Mouse (Mus musculus): ENCODE measurements around the gene Klhl24. TPM values are rescaled to one million over a fixed set of nuclear protein-coding genes. Genes with fewer than 3 reads are reported as not detected.
"Not testable (repeated sequence)": the region's sequence is repeated elsewhere in the genome, so short reads cannot be mapped to it uniquely, and the experiment has no call there.

The Klhl24 gene
- polyA plus RNA-seq, 1 experiment from 2014 or later, result 69.5 TPM

DNA sequence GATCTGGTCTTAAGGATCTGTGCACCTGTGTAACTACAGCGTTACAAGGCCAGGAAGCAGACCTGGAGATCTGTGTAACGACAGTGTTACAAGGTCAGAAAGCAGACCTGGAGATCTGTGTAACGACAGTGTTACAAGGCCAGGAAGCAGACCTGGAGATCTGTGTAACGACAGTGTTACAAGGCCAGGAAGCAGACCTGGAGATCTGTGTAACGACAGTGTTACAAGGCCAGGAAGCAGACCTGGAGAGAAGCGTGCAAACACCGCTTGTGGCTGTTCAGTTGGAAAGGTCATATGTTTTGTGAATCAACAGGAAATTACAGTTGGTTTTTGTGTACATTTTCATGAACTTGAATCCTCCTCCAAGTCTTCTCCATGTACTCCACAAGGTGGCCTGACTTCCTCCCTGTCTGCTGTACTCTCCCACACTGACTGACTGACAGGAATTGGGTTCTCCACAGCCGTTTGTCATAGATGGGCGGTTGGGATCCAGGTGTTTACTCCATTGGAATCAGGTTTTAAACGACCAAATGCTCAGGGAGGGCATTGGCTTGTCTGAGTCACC, 29.1 kb downstream of the Klhl24 start:
- not testable (repeated sequence) for H3K4me1 ChIP-seq (replicated peaks; ENCODE audit: control insufficient read depth, insufficient read depth, low read length)
- WGBS, result 85% methylated on average over 10 of the region's 10 CpGs

DNA sequence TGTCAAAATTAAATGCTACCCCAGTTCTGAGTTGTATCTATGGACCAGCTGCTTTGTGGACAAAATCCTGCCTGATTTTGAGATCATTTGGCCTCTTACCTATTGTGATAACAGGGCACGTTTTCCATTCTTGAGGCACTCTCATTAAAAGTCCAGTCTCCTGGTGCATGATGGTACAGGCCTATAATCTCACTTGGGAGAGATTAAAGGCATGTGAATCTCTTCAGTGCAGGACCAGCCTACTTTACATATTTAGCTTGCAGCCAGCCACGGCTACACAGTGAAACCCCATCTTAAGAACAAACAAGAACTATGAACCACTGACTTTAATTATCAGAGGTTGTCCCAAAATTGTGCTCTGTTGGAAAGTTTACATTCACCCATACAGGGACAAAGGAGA, 33.1 kb downstream of the Klhl24 start:
- no peak overlapping the region for H3K4me3 ChIP-seq (replicated peaks; ENCODE audit: low read length)
- H3K9me3 ChIP-seq (ENCODE audit: control insufficient read depth, low read length), result no peaks in the 10 kb centered on the region
- no peak overlapping the region for H3K27ac ChIP-seq (ENCODE audit: low read length)
- H3K9ac ChIP-seq (replicated peaks; ENCODE audit: low read depth, low read length), result no peak overlapping the region
- H3K27me3 ChIP-seq (replicated peaks; ENCODE audit: control insufficient read depth, insufficient read depth, low read length), result no peaks in the 10 kb centered on the region
- ATAC-seq, result no peak
- H3K4me1 ChIP-seq (replicated peaks; ENCODE audit: control insufficient read depth, insufficient read depth, low read length), result no peaks in the 10 kb centered on the region
- no peak overlapping the region for H3K4me2 ChIP-seq (ENCODE audit: low read length)
- H3K36me3 ChIP-seq (ENCODE audit: control insufficient read depth, insufficient read depth), result peaks cover 8% of the 10 kb centered on the region
- WGBS, result 33% methylated on average over 2 of the region's 2 CpGs

More for the DNA sequence above, 29.1 kb downstream of the Klhl24 start:
- H3K9me3 ChIP-seq (ENCODE audit: control insufficient read depth, low read length); H3K27ac ChIP-seq (ENCODE audit: low read length); H3K9ac ChIP-seq (replicated peaks; ENCODE audit: low read depth, low read length); H3K4me3 ChIP-seq (replicated peaks; ENCODE audit: low read length); H3K27me3 ChIP-seq (replicated peaks; ENCODE audit: control insufficient read depth, insufficient read depth, low read length); H3K4me2 ChIP-seq (ENCODE audit: low read length); ATAC-seq: not testable (repeated sequence)
- H3K36me3 ChIP-seq (ENCODE audit: control insufficient read depth, insufficient read depth), result peaks cover 22% of the 10 kb centered on the region

GRCm38 (mm10) chr16:20140772-20141531, 43.6 kb downstream of the Klhl24 start, which contains the start of gene Yeats2:
Gene Yeats2, plus strand, starts transcription at chr16:20141063.
- peak; percentile 94 for ATAC-seq
- Histone ChIP-seq H3K9ac (replicated peaks; ENCODE audit: low read depth, low read length) (peak within 1 kb of the TSS; percentile 89), H3K4me1 (replicated peaks; ENCODE audit: control insufficient read depth, insufficient read depth, low read length) (peaks cover 18% of the 10 kb centered on the region), H3K27me3 (replicated peaks; ENCODE audit: control insufficient read depth, insufficient read depth, low read length) (no peaks in the 10 kb centered on the region), H3K36me3 (ENCODE audit: control insufficient read depth, insufficient read depth) (0 out of 2 replicates have a peak, but pooled peaks cover 2% of the 10 kb centered on the region), H3K4me3 (replicated peaks; ENCODE audit: low read length) (peak within 1 kb of the TSS; percentile 77), H3K27ac (ENCODE audit: low read length) (peak within 1 kb of the TSS; percentile 93), H3K4me2 (ENCODE audit: low read length) (peak within 1 kb of the TSS; percentile 83), H3K9me3 (ENCODE audit: control insufficient read depth, low read length) (no peaks in the 10 kb centered on the region)
- WGBS, result under 1% methylated on average over 79 of the region's 92 CpGs

DNA sequence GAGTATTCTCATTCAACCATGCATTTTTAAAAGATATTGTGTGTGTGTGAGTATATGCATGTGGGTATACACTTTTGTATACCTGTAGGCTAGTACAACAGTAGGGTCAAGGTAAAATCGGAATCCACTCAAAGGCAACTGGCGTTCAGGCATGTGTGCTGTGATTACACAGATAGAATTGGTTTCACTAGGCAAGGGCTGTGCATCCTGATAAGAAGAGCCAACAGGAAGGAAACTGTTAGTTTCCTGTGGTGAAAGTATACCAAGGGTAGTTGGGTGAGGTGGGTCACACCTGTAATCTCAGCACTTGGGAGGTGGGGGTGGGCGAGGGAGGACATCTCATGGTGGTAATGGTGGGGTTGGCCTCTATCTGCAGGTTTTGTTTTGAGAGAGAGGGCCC, 47.2 kb downstream of the Klhl24 start:
- Histone ChIP-seq H3K27me3 (replicated peaks; ENCODE audit: control insufficient read depth, insufficient read depth, low read length) (no peaks in the 10 kb centered on the region), H3K9ac (replicated peaks; ENCODE audit: low read depth, low read length) (no peak overlapping the region), H3K9me3 (ENCODE audit: control insufficient read depth, low read length) (no peaks in the 10 kb centered on the region), H3K36me3 (ENCODE audit: control insufficient read depth, insufficient read depth) (0 out of 2 replicates have a peak, but pooled peaks cover 2% of the 10 kb centered on the region), H3K27ac (ENCODE audit: low read length) (no peak overlapping the region), H3K4me1 (replicated peaks; ENCODE audit: control insufficient read depth, insufficient read depth, low read length) (peaks cover 18% of the 10 kb centered on the region), H3K4me2 (ENCODE audit: low read length) (no peak overlapping the region), H3K4me3 (replicated peaks; ENCODE audit: low read length) (no peak overlapping the region)
- 97% methylated on average over 3 of the region's 3 CpGs for WGBS
- no peak for ATAC-seq

GRCm38 (mm10) chr16:20151991-20152390, 54.6 kb downstream of the Klhl24 start:
- H3K36me3 ChIP-seq (ENCODE audit: control insufficient read depth, insufficient read depth), result peaks cover 18% of the 10 kb centered on the region

GRCm38 (mm10) chr16:20153742-20154141, 56.4 kb downstream of the Klhl24 start:
- no peak for ATAC-seq
- H3K4me2 ChIP-seq (ENCODE audit: low read length), result no peak overlapping the region
- H3K4me1 ChIP-seq (replicated peaks; ENCODE audit: control insufficient read depth, insufficient read depth, low read length), result no peaks in the 10 kb centered on the region
- WGBS, result 72% methylated on average over 3 of the region's 3 CpGs
- no peak overlapping the region for H3K4me3 ChIP-seq (replicated peaks; ENCODE audit: low read length)
- H3K9me3 ChIP-seq (ENCODE audit: control insufficient read depth, low read length), result no peaks in the 10 kb centered on the region
- no peak overlapping the region for H3K27ac ChIP-seq (ENCODE audit: low read length)
- no peak overlapping the region for H3K9ac ChIP-seq (replicated peaks; ENCODE audit: low read depth, low read length)
- H3K36me3 ChIP-seq (ENCODE audit: control insufficient read depth, insufficient read depth), result peaks cover 25% of the 10 kb centered on the region
- H3K27me3 ChIP-seq (replicated peaks; ENCODE audit: control insufficient read depth, insufficient read depth, low read length), result no peaks in the 10 kb centered on the region

More at GRCm38 (mm10) chr16:20151991-20152390, 54.6 kb downstream of the Klhl24 start:
- no peak overlapping the region for H3K4me2 ChIP-seq (ENCODE audit: low read length)
- H3K9ac ChIP-seq (replicated peaks; ENCODE audit: low read depth, low read length), result no peak overlapping the region
- no peak overlapping the region for H3K4me3 ChIP-seq (replicated peaks; ENCODE audit: low read length)
- no peaks in the 10 kb centered on the region for H3K4me1 ChIP-seq (replicated peaks; ENCODE audit: control insufficient read depth, insufficient read depth, low read length)
- H3K27ac ChIP-seq (ENCODE audit: low read length), result no peak overlapping the region
- 83% methylated on average over 5 of the region's 5 CpGs for WGBS
- no peaks in the 10 kb centered on the region for H3K9me3 ChIP-seq (ENCODE audit: control insufficient read depth, low read length)
- no peaks in the 10 kb centered on the region for H3K27me3 ChIP-seq (replicated peaks; ENCODE audit: control insufficient read depth, insufficient read depth, low read length)
- ATAC-seq, result no peak

GRCm38 (mm10) chr16:20160130-20160529, 62.8 kb downstream of the Klhl24 start:
- Histone ChIP-seq H3K27me3 (replicated peaks; ENCODE audit: control insufficient read depth, insufficient read depth, low read length) (no peaks in the 10 kb centered on the region), H3K4me2 (ENCODE audit: low read length) (no peak overlapping the region), H3K9me3 (ENCODE audit: control insufficient read depth, low read length) (no peaks in the 10 kb centered on the region), H3K27ac (ENCODE audit: low read length) (no peak overlapping the region), H3K36me3 (ENCODE audit: control insufficient read depth, insufficient read depth) (peaks cover 54% of the 10 kb centered on the region), H3K4me3 (replicated peaks; ENCODE audit: low read length) (no peak overlapping the region), H3K4me1 (replicated peaks; ENCODE audit: control insufficient read depth, insufficient read depth, low read length) (no peaks in the 10 kb centered on the region), H3K9ac (replicated peaks; ENCODE audit: low read depth, low read length) (no peak overlapping the region)
- ATAC-seq, result no peak
- 87% methylated on average over 2 of the region's 2 CpGs for WGBS

DNA sequence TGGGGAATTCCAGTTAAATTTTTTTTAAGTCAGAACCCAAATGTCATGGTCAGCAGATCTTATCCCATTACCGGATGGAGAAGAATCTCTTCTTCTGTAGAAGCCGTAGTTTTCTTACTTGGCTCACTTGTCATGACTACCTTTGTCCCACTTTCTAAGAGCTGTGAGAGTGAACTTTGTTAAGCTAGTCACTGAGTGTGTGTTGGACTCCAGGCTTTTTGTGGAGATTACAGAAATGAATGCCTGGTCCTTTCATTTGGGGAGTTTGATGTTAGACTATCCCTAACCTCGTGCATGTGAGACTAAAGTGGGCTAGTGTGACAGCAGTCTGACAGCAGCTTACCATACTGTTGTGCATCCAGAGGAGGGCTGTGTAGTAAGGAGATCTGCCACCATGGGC, 71.7 kb downstream of the Klhl24 start:
- Histone ChIP-seq H3K9ac (replicated peaks; ENCODE audit: low read depth, low read length) (no peak overlapping the region), H3K36me3 (ENCODE audit: control insufficient read depth, insufficient read depth) (peaks cover 51% of the 10 kb centered on the region), H3K9me3 (ENCODE audit: control insufficient read depth, low read length) (peaks cover 3% of the 10 kb centered on the region; the same call in 1 of the 2 replicates), H3K4me3 (replicated peaks; ENCODE audit: low read length) (no peak overlapping the region), H3K27me3 (replicated peaks; ENCODE audit: control insufficient read depth, insufficient read depth, low read length) (no peaks in the 10 kb centered on the region), H3K4me2 (ENCODE audit: low read length) (no peak overlapping the region), H3K4me1 (replicated peaks; ENCODE audit: control insufficient read depth, insufficient read depth, low read length) (no peaks in the 10 kb centered on the region), H3K27ac (ENCODE audit: low read length) (no peak overlapping the region)
- ATAC-seq, result no peak
- 79% methylated on average over 3 of the region's 3 CpGs for WGBS

DNA sequence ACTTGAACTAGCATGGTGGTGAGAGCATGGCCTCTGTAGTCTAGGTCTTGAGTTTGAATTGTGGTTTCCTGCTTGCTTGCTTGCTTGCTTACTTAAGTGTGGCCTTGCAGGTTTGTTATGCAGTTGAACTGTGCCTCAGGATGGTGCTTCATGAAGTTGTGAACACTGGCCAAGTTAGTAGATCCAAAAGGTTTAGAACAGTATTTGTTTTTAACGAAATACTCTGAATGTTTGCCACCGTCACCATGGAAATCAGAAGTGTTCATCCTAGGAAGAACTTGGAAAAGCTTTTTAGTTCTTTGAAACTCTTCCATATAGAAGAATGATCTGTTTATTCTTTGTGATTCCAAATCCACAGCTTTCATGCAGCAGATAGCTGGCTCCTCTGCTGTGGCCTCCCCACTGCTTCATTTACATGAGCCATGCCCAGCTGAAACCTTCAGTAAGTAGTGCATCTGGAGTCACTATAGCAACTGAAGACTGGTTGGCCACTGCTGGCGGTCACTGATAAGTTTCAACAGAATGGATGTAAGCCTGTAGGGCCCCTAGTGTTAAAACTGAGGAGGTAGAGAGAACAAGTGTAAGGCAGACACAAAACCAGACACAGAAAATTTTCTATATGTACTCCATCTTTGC, 72.2 kb downstream of the Klhl24 start:
- no peak overlapping the region for H3K4me3 ChIP-seq (replicated peaks; ENCODE audit: low read length)
- 0 out of 2 replicates have a peak, but pooled peaks have one; percentile 61 for ATAC-seq
- H3K4me1 ChIP-seq (replicated peaks; ENCODE audit: control insufficient read depth, insufficient read depth, low read length), result no peaks in the 10 kb centered on the region
- H3K9ac ChIP-seq (replicated peaks; ENCODE audit: low read depth, low read length), result no peak overlapping the region
- H3K4me2 ChIP-seq (ENCODE audit: low read length), result no peak overlapping the region
- H3K27ac ChIP-seq (ENCODE audit: low read length), result no peak overlapping the region; the same call in 1 of the 2 replicates
- H3K9me3 ChIP-seq (ENCODE audit: control insufficient read depth, low read length), result peaks cover 3% of the 10 kb centered on the region; the same call in 1 of the 2 replicates
- peaks cover 49% of the 10 kb centered on the region for H3K36me3 ChIP-seq (ENCODE audit: control insufficient read depth, insufficient read depth)
- no peaks in the 10 kb centered on the region for H3K27me3 ChIP-seq (replicated peaks; ENCODE audit: control insufficient read depth, insufficient read depth, low read length)
- WGBS, result 68% methylated on average over 3 of the region's 3 CpGs

Measured in forebrain, embryonic 16.5 days (tissue).